Comparison of ENCODE assay signal across 10 mouse cellular contexts in genomic region chr5:57742924-57743323, GRCm38 (mm10). TPM values are rescaled to one million over a fixed set of nuclear protein-coding genes. Genes with fewer than 3 reads are reported as not detected.
A peak's percentile ranks its signal among the peaks of the same experiment; 100 is the strongest.
DNase-seq lines count a peak whose midpoint lies in the region; ATAC-seq lines count a peak whose summit lies in the region.
"Had no signal": no experiment of that assay in that cellular context is flagged by ENCODE, and none has a peak within 500 bp of the region (broad histone marks: within the 10 kb centered on the region; RNA-seq: fewer than 3 reads in every experiment).

No protein-coding gene starts in this region.

- H3K9me3 ChIP-seq in midbrain, embryonic 11.5 days (ENCODE audit: control insufficient read depth, low read length), result no peaks in the 10 kb centered on the region
- H3K9me3 ChIP-seq in forebrain, embryonic 12.5 days, result no peaks in the 10 kb centered on the region
- H3K9me3 ChIP-seq: limb, embryonic 12.5 days had no signal

- no peak for ATAC-seq in midbrain, embryonic 11.5 days (ENCODE audit: low FRiP score)
- ATAC-seq in forebrain, embryonic 12.5 days (ENCODE audit: low FRiP score), result no peak

- H3K27me3 ChIP-seq in midbrain, embryonic 11.5 days (ENCODE audit: control insufficient read depth, insufficient read depth, low read length), result no peaks in the 10 kb centered on the region
- H3K27me3 ChIP-seq in forebrain, embryonic 12.5 days, result no peaks in the 10 kb centered on the region
- H3K27me3 ChIP-seq: limb, embryonic 12.5 days had no signal

- H3K4me3 ChIP-seq in midbrain, embryonic 11.5 days (ENCODE audit: low read depth, low read length), result no peak overlapping the region
- no peak overlapping the region for H3K4me3 ChIP-seq in forebrain, embryonic 12.5 days (replicated peaks)
- H3K4me3 ChIP-seq: limb, embryonic 12.5 days; myocyte had no signal

- intact Hi-C loops in heart, postnatal 10 days (cut with DNase I), result loop anchor here (2.0 to 5.0 kb wide), 2 partner anchors 20 to 149 kb away; no protein-coding TSS in a partner anchor

- H3K36me3 ChIP-seq in midbrain, embryonic 11.5 days (ENCODE audit: control insufficient read depth, insufficient read depth, low read length), result no peaks in the 10 kb centered on the region
- H3K36me3 ChIP-seq in forebrain, embryonic 12.5 days (replicated peaks), result no peaks in the 10 kb centered on the region
- H3K36me3 ChIP-seq: limb, embryonic 12.5 days had no signal

- WGBS in midbrain, embryonic 11.5 days, result 36% methylated on average over 6 of the region's 6 CpGs
- WGBS in forebrain, embryonic 12.5 days, result 27% methylated on average over 6 of the region's 6 CpGs

- no peaks in the 10 kb centered on the region for H3K4me1 ChIP-seq in midbrain, embryonic 11.5 days (ENCODE audit: control insufficient read depth, insufficient read depth, low read length)
- H3K4me1 ChIP-seq in forebrain, embryonic 12.5 days, result peaks cover 2% of the 10 kb centered on the region
- H3K4me1 ChIP-seq: limb, embryonic 12.5 days had no signal

- DNase-seq in urinary bladder, postnatal 14 days (ENCODE audit: low spot score), result peak; percentile 18
- no peak for DNase-seq in urinary bladder, postnatal 4 days (ENCODE audit: low spot score in 2 of 2)
- peak; percentile 12 for DNase-seq in embryo, embryonic 10.5 days (ENCODE audit: low spot score)
- DNase-seq in heart, postnatal 10 days, result peak; percentile 68 to 82
- DNase-seq in yolk sac, embryonic 10.5 days (ENCODE audit: low spot score), result peak; percentile 21
- no peak for DNase-seq in kidney, adult 9 months
- no peak for DNase-seq in midbrain, embryonic 11.5 days (ENCODE audit: low spot score, missing footprints)

- H3K27ac ChIP-seq in midbrain, embryonic 11.5 days (ENCODE audit: low read depth, low read length), result no peak overlapping the region
- H3K27ac ChIP-seq in forebrain, embryonic 12.5 days, result no peak overlapping the region
- H3K27ac ChIP-seq: limb, embryonic 12.5 days had no signal

- H3K9ac ChIP-seq in midbrain, embryonic 11.5 days (ENCODE audit: low read length), result no peak overlapping the region
- no peak overlapping the region for H3K9ac ChIP-seq in forebrain, embryonic 12.5 days
- H3K9ac ChIP-seq: limb, embryonic 12.5 days had no signal

- no peak overlapping the region for H3K4me2 ChIP-seq in midbrain, embryonic 11.5 days
- no peak overlapping the region for H3K4me2 ChIP-seq in forebrain, embryonic 12.5 days
- H3K4me2 ChIP-seq: limb, embryonic 12.5 days had no signal

RNA-seq across cellular contexts. Expression of gene Pcdh7, which starts 25.2 kb away (rescaled TPM):
- total RNA-seq in heart, postnatal 10 days (2021), result 100 to 1,000 TPM; 121 to 128 TPM
- polyA plus RNA-seq in midbrain, embryonic 11.5 days (2014; fragmentation: Nextera tagmentation; extraction: Ambion mirVana), result 6.2 and 6.8 TPM in 2 replicates
- 7.9 and 9.4 TPM in 2 replicates for polyA plus RNA-seq in forebrain, embryonic 12.5 days (2016; fragmentation: Nextera tagmentation; extraction: Ambion mirVana)

Comparison
In these comparisons a context has a peak if more than half of its experiments do, and no peak if none do; other contexts are left out.
1. DNase-seq: peak in urinary bladder, postnatal 14 days (single experiment), embryo, embryonic 10.5 days (single experiment), heart, postnatal 10 days (2 of 2) and yolk sac, embryonic 10.5 days (single experiment); none in urinary bladder, postnatal 4 days (0 of 2), kidney, adult 9 months (single experiment) and midbrain, embryonic 11.5 days (single experiment).